In genomic region chr10:127042468-127043115, GRCm38 (mm10) we compare ENCODE assay signal across 8 mouse cellular contexts. TPM values are rescaled to one million over a fixed set of nuclear protein-coding genes. Genes with fewer than 3 reads are reported as not detected.
DNase-seq lines count a peak whose midpoint lies in the region; ATAC-seq and TF ChIP-seq lines count a peak whose summit lies in the region.

No protein-coding gene starts in this region.

- H3K27ac ChIP-seq in heart, embryonic 10.5 days, result peak overlapping the region; percentile 97
- no peak overlapping the region for H3K27ac ChIP-seq in forebrain, embryonic 13.5 days
- no peak overlapping the region for H3K27ac ChIP-seq in liver, embryonic 14.5 days

- H3K36me3 ChIP-seq in heart, embryonic 10.5 days, result peaks cover 33% of the 10 kb centered on the region
- peaks cover 5% of the 10 kb centered on the region for H3K36me3 ChIP-seq in forebrain, embryonic 13.5 days (ENCODE audit: poor library complexity, severe bottlenecking)
- H3K36me3 ChIP-seq in liver, embryonic 14.5 days (replicated peaks; ENCODE audit: control insufficient read depth, insufficient read depth, low read depth), result no peaks in the 10 kb centered on the region; the same call in 1 of the 2 replicates

- peak overlapping the region; percentile 99 for H3K4me2 ChIP-seq in forebrain, embryonic 13.5 days
- H3K4me2 ChIP-seq in liver, embryonic 14.5 days (ENCODE audit: low read depth), result peak overlapping the region; percentile 89

- no peak for DNase-seq in heart, embryonic 10.5 days (ENCODE audit: low spot score)
- DNase-seq in heart, postnatal 25 days (ENCODE audit: low spot score), result no peak
- peak; percentile 41 for DNase-seq in A20 (ENCODE audit: low read depth, low spot score)
- DNase-seq in liver, embryonic 14.5 days (ENCODE audit: low read depth in 3 of 3, low spot score in 3 of 3), result no peak
- no peak for DNase-seq in adipocyte (ENCODE audit: low spot score)
- DNase-seq in thymus, postnatal 10 days (ENCODE audit: low spot score in 2 of 2), result no peak
- DNase-seq in left cerebral cortex, postnatal 14 days (ENCODE audit: low spot score in 2 of 2), result no peak

- no peak for TF ChIP-seq EP300 in liver, embryonic 14.5 days (IDR thresholded peaks at IDR 0.05; ENCODE audit: low read depth)

- H3K9me3 ChIP-seq in heart, embryonic 10.5 days, result no peaks in the 10 kb centered on the region
- no peaks in the 10 kb centered on the region for H3K9me3 ChIP-seq in forebrain, embryonic 13.5 days (replicated peaks)
- H3K9me3 ChIP-seq in liver, embryonic 14.5 days (ENCODE audit: control insufficient read depth, low read length), result no peaks in the 10 kb centered on the region

- ATAC-seq in forebrain, embryonic 13.5 days, result no peak
- ATAC-seq in liver, embryonic 14.5 days (ENCODE audit: insufficient read depth), result no peak

- intact Hi-C loops in heart, postnatal 25 days (cut with DNase I), result no loop called here
- intact Hi-C loops in left cerebral cortex, postnatal 14 days (cut with DNase I), result no loop called here

- 22% methylated on average over 5 of the region's 5 CpGs for WGBS in heart, embryonic 10.5 days
- WGBS in forebrain, embryonic 13.5 days, result 17% methylated on average over 5 of the region's 5 CpGs
- WGBS in liver, embryonic 14.5 days (ENCODE audit: insufficient replicate concordance), result 9% methylated on average over 5 of the region's 5 CpGs

- peaks cover 25% of the 10 kb centered on the region for H3K4me1 ChIP-seq in heart, embryonic 10.5 days
- H3K4me1 ChIP-seq in forebrain, embryonic 13.5 days, result peaks cover 16% of the 10 kb centered on the region
- peaks cover 0 to 7% of the 10 kb centered on the region in 2 experiments; a peak in 3 of 4 replicates for H3K4me1 ChIP-seq in liver, embryonic 14.5 days (replicated peaks; ENCODE audit: control insufficient read depth in 2 of 2, insufficient read depth in 2 of 2, low read length in 1 of 2)

- peaks cover 44% of the 10 kb centered on the region for H3K27me3 ChIP-seq in heart, embryonic 10.5 days (ENCODE audit: insufficient read depth, poor library complexity, severe bottlenecking)
- H3K27me3 ChIP-seq in forebrain, embryonic 13.5 days, result peaks cover 17% of the 10 kb centered on the region
- peaks cover 20% of the 10 kb centered on the region for H3K27me3 ChIP-seq in liver, embryonic 14.5 days (ENCODE audit: control insufficient read depth, insufficient read depth, low read length)

- peak overlapping the region; percentile 79 for H3K9ac ChIP-seq in forebrain, embryonic 13.5 days
- peak overlapping the region; percentile 14 for H3K9ac ChIP-seq in liver, embryonic 14.5 days (replicated peaks)

- peak overlapping the region; percentile 98 for H3K4me3 ChIP-seq in heart, embryonic 10.5 days
- H3K4me3 ChIP-seq in forebrain, embryonic 13.5 days, result peak overlapping the region; percentile 84
- H3K4me3 ChIP-seq in liver, embryonic 14.5 days (ENCODE audit: insufficient read depth in 1 of 2, low read depth in 2 of 2, low read length in 2 of 2), result peak overlapping the region; percentile 60 to 66

- TF ChIP-seq CTCF in liver, embryonic 14.5 days (IDR thresholded peaks at IDR 0.05; ENCODE audit: low read depth), result no peak

RNA-seq across cellular contexts. Expression of gene Eef1akmt3, which starts 1.3 kb away (rescaled TPM):
- 0.18 and 0.23 TPM in 2 replicates for polyA plus RNA-seq in heart, embryonic 10.5 days (2016; fragmentation: Nextera tagmentation; extraction: Ambion mirVana)
- under 1 TPM in 1 of 2 experiments, not detected in 1; 0.11 TPM for total RNA-seq in heart, postnatal 25 days (2021)
- polyA plus RNA-seq in forebrain, embryonic 13.5 days (2015; fragmentation: Nextera tagmentation; extraction: Ambion mirVana), result 0.08 and 0.14 TPM in 2 replicates
- 0.08 and 0.09 TPM in 2 replicates for polyA plus RNA-seq in liver, embryonic 14.5 days (2012; rRNA removed)
- polyA plus RNA-seq in liver, embryonic 14.5 days (2014; fragmentation: Nextera tagmentation; extraction: Ambion mirVana), result 0.04 TPM in 1 of 2 replicates, not detected in the other
- under 1 TPM in 1 of 2 experiments, not detected in 1; 0.19 TPM for total RNA-seq in left cerebral cortex, postnatal 14 days (2021)

RNA-seq across cellular contexts. Expression of gene Mettl1, which starts 1.4 kb away (rescaled TPM):
- polyA plus RNA-seq in heart, embryonic 10.5 days (2016; fragmentation: Nextera tagmentation; extraction: Ambion mirVana), result 46.4 and 54.8 TPM in 2 replicates
- 1 to 10 TPM; 6.1 to 6.9 TPM for total RNA-seq in heart, postnatal 25 days (2021)
- 29.3 and 30.0 TPM in 2 replicates for polyA plus RNA-seq in forebrain, embryonic 13.5 days (2015; fragmentation: Nextera tagmentation; extraction: Ambion mirVana)
- 10.6 and 12.5 TPM in 2 replicates for polyA plus RNA-seq in liver, embryonic 14.5 days (2012; rRNA removed)
- 18.1 and 19.3 TPM in 2 replicates for polyA plus RNA-seq in liver, embryonic 14.5 days (2014; fragmentation: Nextera tagmentation; extraction: Ambion mirVana)
- 10 to 100 TPM; 10.3 to 11.1 TPM for total RNA-seq in left cerebral cortex, postnatal 14 days (2021)

RNA-seq across cellular contexts. Expression of gene Cyp27b1, which starts 5.5 kb away (rescaled TPM):
- 0.09 TPM in 1 of 2 replicates, not detected in the other for polyA plus RNA-seq in heart, embryonic 10.5 days (2016; fragmentation: Nextera tagmentation; extraction: Ambion mirVana)
- under 1 TPM in 1 of 2 experiments, not detected in 1; 0.14 TPM for total RNA-seq in heart, postnatal 25 days (2021)
- 0.06 TPM in 1 of 2 replicates, not detected in the other for polyA plus RNA-seq in forebrain, embryonic 13.5 days (2015; fragmentation: Nextera tagmentation; extraction: Ambion mirVana)
- 0.07 and 0.08 TPM in 2 replicates for polyA plus RNA-seq in liver, embryonic 14.5 days (2012; rRNA removed)
- polyA plus RNA-seq in liver, embryonic 14.5 days (2014; fragmentation: Nextera tagmentation; extraction: Ambion mirVana), result not detected in 2 replicates
- total RNA-seq in left cerebral cortex, postnatal 14 days (2021), result under 1 TPM; 0.59 to 0.61 TPM

RNA-seq across cellular contexts. Expression of gene Tsfm, which starts 12.0 kb away (rescaled TPM):
- 114 TPM in 2 replicates for polyA plus RNA-seq in heart, embryonic 10.5 days (2016; fragmentation: Nextera tagmentation; extraction: Ambion mirVana)
- total RNA-seq in heart, postnatal 25 days (2021), result 10 to 100 TPM; 66.1 to 67.4 TPM
- polyA plus RNA-seq in forebrain, embryonic 13.5 days (2015; fragmentation: Nextera tagmentation; extraction: Ambion mirVana), result 74.7 and 78.4 TPM in 2 replicates
- polyA plus RNA-seq in liver, embryonic 14.5 days (2012; rRNA removed), result 22.8 and 26.7 TPM in 2 replicates
- polyA plus RNA-seq in liver, embryonic 14.5 days (2014; fragmentation: Nextera tagmentation; extraction: Ambion mirVana), result 40.7 and 49.2 TPM in 2 replicates
- total RNA-seq in left cerebral cortex, postnatal 14 days (2021), result 10 to 100 TPM; 27.7 to 28.2 TPM

RNA-seq across cellular contexts. Expression of gene March9, which starts 17.4 kb away (rescaled TPM):
- polyA plus RNA-seq in heart, embryonic 10.5 days (2016; fragmentation: Nextera tagmentation; extraction: Ambion mirVana), result 0.15 and 0.24 TPM in 2 replicates
- 1 to 10 TPM; 2.3 to 2.5 TPM for total RNA-seq in heart, postnatal 25 days (2021)
- polyA plus RNA-seq in forebrain, embryonic 13.5 days (2015; fragmentation: Nextera tagmentation; extraction: Ambion mirVana), result 4.0 and 4.5 TPM in 2 replicates
- polyA plus RNA-seq in liver, embryonic 14.5 days (2012; rRNA removed), result 0.07 and 0.12 TPM in 2 replicates
- polyA plus RNA-seq in liver, embryonic 14.5 days (2014; fragmentation: Nextera tagmentation; extraction: Ambion mirVana), result not detected in 2 replicates
- 10 to 100 TPM; 32.7 to 35.1 TPM for total RNA-seq in left cerebral cortex, postnatal 14 days (2021)
